Mouse (Mus musculus) lung, postnatal 0 days (tissue): ENCODE results near the gene Btbd10.

Experiments
- CTCF ChIP-seq: IDR thresholded peaks from 2 replicates; pipeline ENCODE4 v1.5.1; 2016; ENCODE audit warnings: antibody characterized with exemption, mild to moderate bottlenecking
- EP300 ChIP-seq: IDR thresholded peaks from 2 replicates; pipeline ENCODE4 v1.6.1; 2016; ENCODE audit warnings: antibody characterized with exemption, mild to moderate bottlenecking, control low read depth

- TF ChIP-seq CTCF (no peak), EP300 (no peak)
These were observed 49.1 kb downstream of the Btbd10 start for GRCm38 (mm10) chr7:113320128-113320527.
